Mouse (Mus musculus) layer of hippocampus, adult 2 months (tissue): ENCODE results near the gene Hhip. TPM values are rescaled to one million over a fixed set of nuclear protein-coding genes. Genes with fewer than 3 reads are reported as not detected.

ENCODE experiments used
- DNase-seq, 2 experiments: peaks; one replicate each; pipeline ENCODE4 v3.0.0; 2022; ENCODE audit warnings: low spot score in 2 of 2
- H3K27ac ChIP-seq: fragments of 200-600 bp; 2 replicates; pipeline ENCODE4 v1.8.1; 2022
- H3K4me3 ChIP-seq: fragments of 200-600 bp; 2 replicates; pipeline ENCODE4 v1.8.1; 2022; ENCODE audit warnings: mild to moderate bottlenecking
- CTCF ChIP-seq: fragments of 200-600 bp; conservative IDR thresholded peaks from 2 replicates; pipeline ENCODE4 v1.8.1; 2022; ENCODE audit warnings: antibody characterized with exemption, mild to moderate bottlenecking, moderate library complexity
- total RNA-seq, 2 experiments: library from RNA; stranded (reverse); gene quantifications; 2 replicates each; pipeline ENCODE4 v1.2.3; 2021

Hhip gene
- total RNA-seq, 2 experiments from 2014 or later, result 3.2 to 3.9 TPM

- TF ChIP-seq CTCF, result no peak
- H3K4me3 ChIP-seq, result no peak overlapping the region
- no peak for DNase-seq
- no peak overlapping the region for H3K27ac ChIP-seq
Measured at GRCm38 (mm10) chr8:79982144-79982543, 75.7 kb downstream of the Hhip start.

GRCm38 (mm10) chr8:79966159-79966558, 91.6 kb downstream of the Hhip start:
- Histone ChIP-seq H3K27ac (no peak overlapping the region), H3K4me3 (no peak overlapping the region)
- no peak for DNase-seq
- TF ChIP-seq CTCF, result no peak

- Histone ChIP-seq H3K4me3 (no peak overlapping the region), H3K27ac (no peak overlapping the region)
- TF ChIP-seq CTCF, result peak; percentile 83
- peak in 1 of 2 experiments; percentile 16 for DNase-seq
Measured at GRCm38 (mm10) chr8:79952857-79953256, 104.9 kb downstream of the Hhip start.

GRCm38 (mm10) chr8:79950376-79950775, 107.4 kb downstream of the Hhip start:
- Histone ChIP-seq H3K4me3 (no peak overlapping the region), H3K27ac (no peak overlapping the region)
- TF ChIP-seq CTCF, result no peak
- no peak for DNase-seq

GRCm38 (mm10) chr8:79945501-79946076, 112.2 kb downstream of the Hhip start:
- TF ChIP-seq CTCF, result no peak
- Histone ChIP-seq H3K4me3 (no peak overlapping the region), H3K27ac (no peak overlapping the region)
- no peak for DNase-seq

DNA sequence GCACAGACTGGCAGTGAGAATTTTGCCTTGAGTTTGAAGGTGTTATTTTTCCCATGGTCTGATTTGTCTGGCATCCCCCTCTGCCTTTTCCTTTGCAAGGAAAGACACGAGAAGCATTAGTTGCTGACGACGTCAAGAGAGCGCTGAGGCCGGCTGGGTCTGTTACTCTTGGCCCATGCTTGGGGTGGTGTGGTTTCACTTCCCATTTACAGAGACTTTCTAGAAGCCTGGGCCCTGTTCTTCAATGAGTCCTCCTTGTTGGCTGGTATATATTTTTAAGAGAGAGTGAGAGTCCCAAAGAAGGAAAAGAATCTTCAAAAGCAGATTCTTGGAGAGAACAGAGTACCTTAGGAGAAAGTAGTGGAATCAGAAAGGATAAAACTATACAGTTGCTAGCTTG, 116.7 kb downstream of the Hhip start:
- no peak for TF ChIP-seq CTCF
- Histone ChIP-seq H3K27ac (no peak overlapping the region), H3K4me3 (no peak overlapping the region)
- no peak for DNase-seq

DNA sequence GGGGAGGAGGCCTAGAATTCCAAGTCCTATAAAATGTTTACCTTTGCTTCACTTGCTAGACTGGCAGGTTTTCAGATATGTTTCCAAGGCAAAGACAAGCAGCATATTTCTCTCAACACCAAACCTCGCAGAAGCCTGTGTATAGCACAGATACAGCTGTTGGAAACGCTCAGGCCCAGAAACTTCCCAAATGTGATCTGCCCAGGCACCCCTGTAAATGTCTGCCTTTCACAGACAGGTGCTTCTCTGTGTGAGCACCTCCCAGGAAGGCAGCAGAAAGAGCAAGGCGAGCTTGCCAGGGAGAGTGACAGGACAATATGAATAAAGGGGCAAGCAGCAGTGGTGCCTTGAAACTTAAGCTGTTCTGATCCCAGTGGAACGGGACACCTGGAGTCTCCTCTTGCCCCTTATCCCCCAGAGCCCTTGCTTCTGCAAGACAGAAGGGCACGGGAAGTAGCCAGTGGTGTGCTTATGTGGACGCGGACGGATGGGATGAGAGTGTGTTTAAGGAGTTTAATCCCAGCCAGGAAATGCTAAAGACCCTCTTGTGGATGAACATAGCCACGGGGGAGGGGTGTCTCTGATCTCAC, 120.9 kb downstream of the Hhip start:
- no peak for DNase-seq
- H3K4me3 ChIP-seq, result no peak overlapping the region
- H3K27ac ChIP-seq, result no peak overlapping the region
- no peak for TF ChIP-seq CTCF

DNA sequence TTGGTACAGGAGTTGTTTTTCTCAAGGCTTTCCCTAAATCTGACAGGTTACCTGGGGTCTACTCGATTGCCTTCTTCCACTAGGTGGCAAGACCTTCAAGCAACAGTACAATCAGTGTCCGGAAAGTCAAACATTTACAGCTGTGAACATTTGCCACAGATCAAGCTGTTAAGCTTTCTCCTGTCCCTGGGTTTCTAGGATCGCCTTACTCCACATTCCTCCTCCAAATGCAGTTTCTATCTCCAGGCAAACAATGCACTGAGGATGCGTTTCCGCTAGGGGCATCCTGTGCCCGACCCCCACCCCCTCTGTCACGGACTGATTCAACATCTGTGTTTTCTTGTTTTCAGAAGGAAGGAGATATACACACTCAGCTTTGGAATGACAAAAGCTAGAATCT, 122.0 kb downstream of the Hhip start:
- no peak overlapping the region for H3K4me3 ChIP-seq
- no peak for TF ChIP-seq CTCF
- H3K27ac ChIP-seq, result no peak overlapping the region
- no peak for DNase-seq

GRCm38 (mm10) chr8:79929202-79929601, 128.6 kb downstream of the Hhip start:
- no peak overlapping the region for H3K27ac ChIP-seq
- no peak for DNase-seq
- no peak overlapping the region for H3K4me3 ChIP-seq
- no peak for TF ChIP-seq CTCF

DNA sequence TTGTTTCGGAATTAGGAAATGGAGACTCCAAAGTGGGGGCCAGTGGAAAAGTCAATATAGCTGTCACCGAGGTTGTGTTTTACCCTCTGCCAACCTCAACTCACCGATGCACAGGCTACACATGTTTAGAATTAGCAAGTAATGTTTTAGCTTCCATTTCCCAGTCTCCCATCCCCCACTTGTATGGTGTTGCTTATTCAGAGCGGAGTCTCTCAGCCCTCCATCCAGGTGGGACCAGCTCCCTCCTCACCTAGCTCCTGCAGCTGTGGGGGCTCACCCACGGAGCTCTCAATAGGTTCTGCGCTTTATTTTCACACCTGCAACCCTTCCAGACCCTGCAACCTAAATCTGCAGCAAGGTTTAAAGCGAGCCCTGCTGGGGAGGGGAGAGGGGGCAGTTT, 140.6 kb downstream of the Hhip start:
- H3K27ac ChIP-seq, result no peak overlapping the region
- H3K4me3 ChIP-seq, result no peak overlapping the region
- no peak for DNase-seq
- no peak for TF ChIP-seq CTCF
